Mouse (Mus musculus) ZHBTc4 (cell line): ENCODE data around the gene Btnl10.

ENCODE experiments used
- DNase-seq: peaks from one replicate; pipeline ENCODE4 v3.0.0-alpha.2; 2011; ENCODE audit warnings: low read depth, low spot score

Gene Btnl10

DNA sequence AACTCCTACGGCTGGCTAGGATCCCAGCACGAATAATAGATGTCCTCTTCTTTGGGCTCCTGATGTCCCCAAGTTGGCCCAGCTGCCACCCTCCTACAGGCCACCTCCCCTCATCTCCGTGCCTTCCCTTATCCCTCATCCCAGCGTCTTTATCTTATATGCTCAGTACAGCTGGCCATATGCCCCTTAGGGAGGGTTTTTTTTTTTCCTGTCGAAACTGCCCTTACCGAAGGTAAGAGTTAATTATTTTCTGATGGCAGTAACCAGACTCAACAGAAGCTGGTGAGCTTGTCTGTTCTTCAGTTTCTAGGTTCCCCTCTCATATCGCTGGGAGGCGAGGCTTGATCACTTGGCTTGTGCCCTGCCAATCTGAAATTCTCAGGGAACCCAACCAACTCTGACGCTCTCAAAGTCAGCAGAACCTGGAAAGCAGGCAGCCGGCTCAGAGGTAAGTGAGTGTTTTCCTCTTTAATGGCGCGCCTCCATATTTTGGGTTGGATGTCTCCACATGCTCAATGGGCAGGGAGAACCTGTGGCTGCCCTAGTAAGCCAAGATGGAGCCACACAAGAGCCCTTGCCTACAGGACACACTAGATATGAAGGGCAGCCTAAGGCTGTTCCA lies at the start of gene Btnl10:
Gene Btnl10, plus strand, starts transcription at position 164 of the 622 bp plus-strand sequence.
- no peak for DNase-seq

DNA sequence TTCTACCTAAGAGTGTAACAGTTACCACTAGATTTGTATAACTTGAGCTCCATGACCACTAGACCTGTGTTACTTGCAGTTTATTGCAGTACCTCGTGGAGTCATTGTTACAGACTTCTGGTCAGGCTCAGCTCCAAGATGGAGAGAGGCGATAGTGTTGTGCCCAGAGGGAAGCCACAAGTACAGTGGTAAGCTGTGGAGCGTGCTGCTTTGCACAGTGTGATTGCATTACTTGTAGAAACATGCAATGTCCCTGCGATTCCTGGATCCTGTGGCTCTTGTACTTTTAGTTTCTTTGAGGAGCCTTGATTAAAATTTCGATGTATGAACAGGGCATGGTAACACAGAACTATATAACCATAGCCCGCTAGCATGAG lies 49.8 kb upstream of the Btnl10 start:
- no peak for DNase-seq

- DNase-seq, result no peak
Observed at GRCm38 (mm10) chr11:58870961-58871360, 46.7 kb upstream of the Btnl10 start.

- DNase-seq, result no peak
Observed at GRCm38 (mm10) chr11:58883756-58884155, 34.0 kb upstream of the Btnl10 start.

GRCm38 (mm10) chr11:58890511-58890910 lies 27.2 kb upstream of the Btnl10 start:
- DNase-seq, result no peak

DNA sequence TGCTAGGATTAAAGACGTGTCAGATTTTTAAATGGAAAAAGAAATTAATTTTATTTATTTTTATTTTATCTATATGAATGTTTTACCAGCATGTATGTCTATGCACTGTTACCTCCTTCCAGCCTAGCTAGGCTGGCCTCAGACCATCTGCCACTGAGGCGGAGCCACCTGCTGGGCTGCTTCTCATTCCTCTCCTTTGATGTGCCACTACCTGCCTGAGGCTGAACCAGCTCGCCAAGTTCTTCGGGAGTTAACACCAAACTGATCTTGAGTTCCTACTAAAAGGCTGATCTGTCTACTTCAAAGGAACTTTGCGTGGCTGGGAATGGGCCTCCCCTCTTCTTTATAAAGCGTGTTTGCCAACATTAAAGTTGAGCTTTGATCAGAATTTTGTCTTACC lies 23.3 kb upstream of the Btnl10 start:
- DNase-seq, result peak; percentile 66

GRCm38 (mm10) chr11:58897485-58897884 lies 20.2 kb upstream of the Btnl10 start:
- no peak for DNase-seq

GRCm38 (mm10) chr11:58901080-58901479 lies 16.6 kb upstream of the Btnl10 start:
- DNase-seq, result no peak

DNA sequence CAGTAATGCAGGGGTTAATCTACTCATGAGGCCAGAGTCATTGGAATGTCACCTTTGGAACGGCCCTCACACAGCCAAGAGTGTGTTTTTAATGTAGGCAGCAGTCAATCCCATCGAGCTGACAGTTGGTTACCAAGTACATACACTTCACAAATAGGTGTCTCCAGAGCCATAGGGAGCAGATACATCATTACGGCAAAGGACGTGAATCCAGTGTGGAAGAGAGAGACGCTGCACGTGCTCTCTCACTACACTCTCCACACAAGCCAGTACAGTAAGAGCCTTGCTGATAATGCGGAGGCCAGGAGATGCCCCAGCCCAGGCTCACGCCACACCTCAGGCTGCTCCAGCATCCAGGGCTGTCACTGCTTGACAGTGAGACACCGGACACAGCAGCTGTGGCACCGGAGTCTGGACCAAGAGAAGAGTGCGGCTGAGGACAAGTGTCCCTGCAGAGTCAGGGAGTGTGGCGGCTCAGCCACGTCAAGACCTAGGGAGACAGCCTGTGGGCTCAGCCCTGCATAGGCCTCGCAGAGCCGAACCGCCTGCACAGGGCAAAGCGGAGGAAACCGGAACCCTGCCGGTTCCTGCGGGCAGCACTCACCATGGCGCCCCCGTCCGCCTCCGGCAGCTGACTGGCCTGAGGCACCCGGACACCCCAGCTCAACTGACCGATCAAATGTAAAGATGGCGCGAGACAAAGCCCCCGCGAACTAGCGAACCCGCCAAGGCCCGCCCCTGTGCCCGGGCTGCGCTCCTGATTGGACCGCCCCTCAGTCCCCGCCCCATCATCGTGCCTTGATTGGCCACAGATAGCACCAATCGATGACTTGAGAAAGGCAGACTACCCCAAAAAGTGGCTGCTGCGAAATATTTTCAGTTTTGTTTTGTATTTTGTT lies 13.9 kb upstream of the Btnl10 start, which contains the start of gene Zfp39:
Gene Zfp39, minus strand, starts transcription at position 715 of the 899 bp plus-strand sequence.
- DNase-seq, result peak; percentile 96

GRCm38 (mm10) chr11:58904410-58904718 lies 13.3 kb upstream of the Btnl10 start:
- DNase-seq, result no peak

DNA sequence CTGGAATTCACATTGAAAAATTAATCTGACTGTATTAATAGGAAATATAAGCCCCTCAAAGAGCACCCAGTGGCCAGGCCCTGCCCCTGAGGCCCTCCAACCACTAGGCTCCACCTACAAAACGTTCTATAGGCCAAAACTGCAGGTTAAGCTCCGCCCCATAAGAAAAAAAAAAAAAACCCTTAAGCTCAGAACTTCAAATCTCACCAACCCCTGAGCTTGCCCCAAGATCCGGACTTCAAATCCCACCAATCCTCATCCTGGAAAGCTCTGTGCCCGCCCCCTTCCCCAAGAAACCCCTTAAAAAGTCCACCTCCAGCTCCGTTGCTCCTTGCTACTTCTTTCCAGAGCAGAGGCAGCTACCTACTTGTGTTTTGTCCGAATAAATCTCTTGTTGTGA lies 12.9 kb upstream of the Btnl10 start:
- DNase-seq, result peak; percentile 85

DNA sequence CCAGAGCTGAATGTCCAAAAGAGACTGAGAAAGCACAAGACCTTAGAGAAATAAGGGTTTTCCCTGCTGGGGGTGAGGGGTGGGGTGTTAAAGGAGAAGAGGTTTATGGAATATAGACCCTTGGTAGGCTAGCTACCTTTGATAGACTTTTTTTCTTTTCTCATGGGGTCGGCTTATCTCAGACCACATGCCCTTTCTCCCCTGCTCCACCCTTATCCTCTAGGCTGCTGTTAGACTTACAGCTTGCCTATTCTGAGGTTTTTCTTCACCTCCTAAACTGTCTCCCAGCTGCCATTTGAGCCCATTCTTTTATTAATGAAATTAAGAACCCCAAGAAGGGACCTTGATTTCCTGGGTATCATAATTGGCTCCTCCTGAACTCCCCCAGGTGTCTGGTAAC lies 3.9 kb upstream of the Btnl10 start:
- no peak for DNase-seq

- peak; percentile 54 for DNase-seq
Observed at GRCm38 (mm10) chr11:58914461-58915028, 3.2 kb upstream of the Btnl10 start.

- DNase-seq, result peak; percentile 89
Observed at GRCm38 (mm10) chr11:58916879-58917744, 596 bp upstream of the Btnl10 start.

GRCm38 (mm10) chr11:58918759-58919158 lies 1.1 kb downstream of the Btnl10 start:
- DNase-seq, result no peak

GRCm38 (mm10) chr11:58922420-58922819 lies 4.7 kb downstream of the Btnl10 start:
- DNase-seq, result no peak

DNA sequence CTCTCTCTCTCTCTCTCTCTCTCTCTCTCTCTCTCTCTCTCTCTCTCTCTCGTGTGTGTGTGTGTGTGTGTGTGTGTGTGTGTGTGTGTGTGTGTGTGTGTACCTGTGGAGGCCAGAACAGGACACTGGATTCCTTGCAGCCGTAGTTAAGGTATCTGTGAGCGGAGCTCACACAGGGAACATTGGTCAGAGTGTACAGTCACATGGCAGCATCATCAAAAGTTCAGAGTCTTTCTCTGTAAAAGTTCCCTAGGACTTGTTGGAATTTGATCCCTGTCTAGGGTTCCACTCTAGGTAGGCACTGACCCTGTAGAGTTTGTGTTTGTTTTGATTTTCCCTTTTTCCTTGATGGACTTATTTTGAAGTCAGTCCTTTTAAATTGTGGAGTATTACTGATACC lies 8.9 kb downstream of the Btnl10 start:
- no peak for DNase-seq

DNA sequence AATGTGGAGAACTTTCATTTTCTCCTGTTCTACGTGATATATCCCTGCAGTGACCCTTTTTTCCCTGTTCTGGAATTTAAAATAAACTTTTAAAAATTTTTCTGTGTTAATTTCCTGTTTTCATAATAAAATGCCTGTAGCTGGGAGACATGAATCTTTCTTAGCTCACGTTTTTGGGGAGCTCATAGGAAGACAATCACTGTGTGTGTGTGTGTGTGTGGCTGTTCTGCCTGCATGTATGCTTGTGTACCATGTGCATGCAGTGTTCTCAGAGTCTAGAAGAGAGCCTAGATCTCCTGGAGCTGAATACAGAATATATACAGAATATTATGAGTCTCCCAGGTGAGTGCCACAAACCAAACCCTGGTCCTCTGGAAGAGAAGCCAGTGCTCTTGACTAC lies 9.3 kb downstream of the Btnl10 start:
- no peak for DNase-seq

- DNase-seq, result peak; percentile 64
Observed at GRCm38 (mm10) chr11:58927790-58928651, 10.3 kb downstream of the Btnl10 start.

- DNase-seq, result no peak
Observed at GRCm38 (mm10) chr11:58929055-58929454, 11.3 kb downstream of the Btnl10 start.

- DNase-seq, result no peak
Observed at GRCm38 (mm10) chr11:58929641-58930040, 11.9 kb downstream of the Btnl10 start.
